Mouse (Mus musculus): ENCODE results near the gene Zfp704. TPM values are rescaled to one million over a fixed set of nuclear protein-coding genes. Genes with fewer than 3 reads are reported as not detected.

Zfp704 gene
- polyA plus RNA-seq, 1 experiment from 2014 or later: 8.5 TPM

GRCm38 (mm10) chr3:9610426-9610825, 541 bp upstream of the Zfp704 start:
- Histone ChIP-seq H3K27me3 (no peaks in the 10 kb centered on the region), H3K4me2 (peak overlapping the region; percentile 83), H3K36me3 (no peaks in the 10 kb centered on the region), H3K9me3 (no peaks in the 10 kb centered on the region), H3K9ac (0 out of 2 replicates have a peak overlapping the region, but pooled peaks have one; percentile 98), H3K27ac (replicated peaks) (peak overlapping the region; percentile 98), H3K4me1 (replicated peaks) (peaks cover 32% of the 10 kb centered on the region), H3K4me3 (peak overlapping the region; percentile 86)
- peak; percentile 25; the same call in 1 of the 2 replicates for ATAC-seq (ENCODE audit: low read depth)
- 88% methylated on average over 2 of the region's 2 CpGs for WGBS

GRCm38 (mm10) chr3:9608906-9609580, 842 bp downstream of the Zfp704 start:
- Histone ChIP-seq H3K4me1 (replicated peaks) (peaks cover 33% of the 10 kb centered on the region), H3K4me2 (peak overlapping the region; percentile 83), H3K36me3 (no peaks in the 10 kb centered on the region), H3K4me3 (peak overlapping the region; percentile 86), H3K9me3 (no peaks in the 10 kb centered on the region), H3K9ac (peak overlapping the region; percentile 98), H3K27ac (replicated peaks) (peak overlapping the region; percentile 98), H3K27me3 (no peaks in the 10 kb centered on the region)
- WGBS: under 1% methylated on average over 70 of the region's 94 CpGs
- ATAC-seq (ENCODE audit: low read depth): peak; percentile 42

DNA sequence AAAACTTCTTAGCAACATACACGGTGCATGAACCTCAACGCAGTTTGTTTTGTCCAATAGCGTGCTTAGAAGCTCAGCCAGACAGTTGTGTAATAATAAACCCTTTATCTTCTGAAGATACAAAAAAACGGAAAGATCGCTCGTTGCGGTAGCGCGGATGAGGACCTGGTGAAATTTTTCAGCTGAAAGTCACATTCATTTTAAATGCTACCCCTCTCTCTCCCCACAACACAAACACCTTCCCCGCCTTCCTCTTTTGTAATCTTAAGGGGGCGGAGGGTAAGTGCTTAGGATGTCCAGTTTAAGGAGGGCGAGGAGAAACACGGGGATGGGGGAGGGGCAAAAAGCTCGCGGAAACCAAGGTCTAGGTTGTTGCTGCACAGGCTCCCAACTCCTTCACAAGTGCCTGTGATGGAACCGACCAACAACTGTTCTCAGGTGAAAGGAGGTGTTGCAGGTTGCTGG, 1.4 kb downstream of the Zfp704 start:
- peak; percentile 30 for ATAC-seq (ENCODE audit: low read depth)
- no peaks in the 10 kb centered on the region for H3K36me3 ChIP-seq
- under 1% methylated on average over 16 of the region's 16 CpGs for WGBS
- H3K27me3 ChIP-seq: no peaks in the 10 kb centered on the region
- H3K27ac ChIP-seq (replicated peaks): peak overlapping the region; percentile 98
- peak overlapping the region; percentile 98 for H3K9ac ChIP-seq
- H3K4me2 ChIP-seq: peak overlapping the region; percentile 83
- peak overlapping the region; percentile 86 for H3K4me3 ChIP-seq
- no peaks in the 10 kb centered on the region for H3K9me3 ChIP-seq
- peaks cover 33% of the 10 kb centered on the region for H3K4me1 ChIP-seq (replicated peaks)

DNA sequence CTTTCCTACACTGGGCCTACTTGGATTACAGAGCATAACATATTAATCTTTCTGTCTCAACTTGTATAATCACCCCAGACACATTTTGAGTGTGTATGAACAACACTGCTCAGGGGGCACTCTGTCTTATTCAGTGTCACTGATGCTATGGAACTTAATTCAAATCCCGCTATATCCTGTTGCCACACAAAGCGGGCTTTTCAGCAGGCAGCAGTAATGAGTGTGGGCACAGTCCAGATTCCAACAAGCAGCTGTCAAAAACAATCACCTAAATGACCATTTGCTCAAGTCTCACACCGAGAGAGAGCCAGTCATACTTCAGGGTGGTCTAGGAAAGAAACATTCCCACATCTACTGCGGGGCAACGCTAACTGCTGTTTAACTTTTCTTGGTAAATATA, 2.2 kb downstream of the Zfp704 start:
- WGBS: 34% methylated on average over 5 of the region's 5 CpGs
- H3K4me1 ChIP-seq (replicated peaks): peaks cover 33% of the 10 kb centered on the region
- H3K9ac ChIP-seq: no peak overlapping the region
- no peaks in the 10 kb centered on the region for H3K27me3 ChIP-seq
- peak overlapping the region; percentile 83 for H3K4me2 ChIP-seq
- H3K27ac ChIP-seq (replicated peaks): no peak overlapping the region
- ATAC-seq (ENCODE audit: low read depth): no peak
- H3K9me3 ChIP-seq: no peaks in the 10 kb centered on the region
- H3K36me3 ChIP-seq: no peaks in the 10 kb centered on the region
- H3K4me3 ChIP-seq: peak overlapping the region; percentile 86

DNA sequence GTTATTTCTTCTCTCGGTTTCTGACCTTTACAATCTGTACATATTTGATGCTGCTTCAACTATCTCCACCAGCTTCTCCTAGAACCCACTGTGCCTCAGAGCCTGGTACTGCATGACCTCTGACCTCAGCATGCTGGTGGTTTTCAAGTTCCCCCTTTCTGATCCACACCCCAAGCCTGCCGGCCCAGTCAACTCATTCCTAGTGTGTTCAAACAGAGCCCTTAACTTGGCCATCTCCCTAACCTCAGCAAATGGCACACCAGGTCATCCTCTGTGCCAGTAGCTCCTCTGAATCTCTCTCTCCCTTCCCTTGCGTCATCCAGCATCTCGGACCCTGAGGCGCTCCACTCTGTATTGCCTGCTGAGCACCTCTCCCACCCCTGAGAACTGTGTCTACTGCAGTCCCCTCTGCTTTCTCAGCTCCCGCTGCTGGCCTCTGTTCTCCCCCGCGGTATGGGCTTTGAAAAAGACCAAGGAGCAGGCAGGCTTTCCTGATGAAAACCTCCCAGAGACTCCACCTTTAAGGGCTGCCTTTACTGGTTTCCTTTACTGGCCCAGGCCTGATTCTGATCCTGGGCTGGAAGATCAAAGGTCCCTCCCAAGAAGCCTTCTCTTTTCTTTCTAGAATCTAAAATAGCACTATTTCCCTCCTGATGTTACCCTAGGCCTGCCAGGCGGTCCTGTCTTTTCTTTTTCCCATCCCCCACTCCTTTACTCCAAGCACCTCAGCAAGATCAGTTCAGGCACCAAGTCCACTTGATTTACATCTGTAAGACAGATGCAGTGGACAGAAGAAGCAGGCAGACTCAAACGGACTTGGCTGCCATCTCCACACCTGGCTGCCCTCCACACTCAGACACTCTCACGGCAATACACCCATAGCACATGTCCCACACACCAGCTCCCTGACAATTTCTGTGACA, 3.8 kb downstream of the Zfp704 start:
- Histone ChIP-seq H3K36me3 (no peaks in the 10 kb centered on the region), H3K27me3 (no peaks in the 10 kb centered on the region), H3K4me1 (replicated peaks) (peaks cover 33% of the 10 kb centered on the region), H3K4me3 (no peak overlapping the region), H3K9me3 (no peaks in the 10 kb centered on the region), H3K9ac (peak overlapping the region; percentile 50), H3K27ac (replicated peaks) (no peak overlapping the region), H3K4me2 (peak overlapping the region; percentile 26)
- 27% methylated on average over 11 of the region's 11 CpGs for WGBS
- no peak for ATAC-seq (ENCODE audit: low read depth)

- Histone ChIP-seq H3K27me3 (no peaks in the 10 kb centered on the region), H3K4me3 (no peak overlapping the region), H3K36me3 (no peaks in the 10 kb centered on the region), H3K27ac (replicated peaks) (no peak overlapping the region), H3K4me2 (no peak overlapping the region), H3K4me1 (replicated peaks) (peaks cover 33% of the 10 kb centered on the region), H3K9me3 (no peaks in the 10 kb centered on the region), H3K9ac (no peak overlapping the region)
- no peak for ATAC-seq (ENCODE audit: low read depth)
- 86% methylated on average over 7 of the region's 7 CpGs for WGBS
Observed at GRCm38 (mm10) chr3:9604941-9605340, 4.9 kb downstream of the Zfp704 start.

DNA sequence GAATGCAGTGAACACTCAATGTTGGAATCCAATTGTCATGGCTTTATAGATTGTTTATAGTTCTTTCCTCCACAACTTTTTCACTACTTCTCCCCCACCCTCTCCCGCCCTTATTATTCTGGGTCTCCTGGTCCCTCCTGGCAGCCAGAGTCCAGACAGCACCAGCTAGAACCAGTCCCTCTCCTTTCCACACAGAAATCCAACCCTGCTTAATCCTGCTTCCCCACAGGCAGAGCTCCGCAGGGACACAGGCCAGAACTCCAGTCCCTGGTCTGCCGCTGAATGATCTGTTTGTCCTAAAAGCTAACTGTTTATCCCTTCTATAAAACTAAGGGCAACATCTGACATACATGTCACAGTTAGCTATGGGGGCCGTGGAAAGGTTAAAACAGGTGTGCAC, 6.0 kb downstream of the Zfp704 start:
- Histone ChIP-seq H3K27me3 (no peaks in the 10 kb centered on the region), H3K4me3 (no peak overlapping the region), H3K9ac (peak overlapping the region; percentile 12; the same call in 1 of the 2 replicates), H3K4me1 (replicated peaks) (peaks cover 38% of the 10 kb centered on the region), H3K4me2 (no peak overlapping the region), H3K36me3 (no peaks in the 10 kb centered on the region), H3K9me3 (no peaks in the 10 kb centered on the region), H3K27ac (replicated peaks) (no peak overlapping the region)
- ATAC-seq (ENCODE audit: low read depth): no peak
- 92% methylated on average over 4 of the region's 4 CpGs for WGBS

- Histone ChIP-seq H3K4me1 (replicated peaks) (peaks cover 12% of the 10 kb centered on the region), H3K4me2 (no peak overlapping the region), H3K36me3 (no peaks in the 10 kb centered on the region), H3K4me3 (no peak overlapping the region), H3K9ac (no peak overlapping the region), H3K27me3 (no peaks in the 10 kb centered on the region), H3K9me3 (no peaks in the 10 kb centered on the region), H3K27ac (replicated peaks) (no peak overlapping the region)
- ATAC-seq (ENCODE audit: low read depth): no peak
- WGBS: 90% methylated on average over 6 of the region's 6 CpGs
Observed at GRCm38 (mm10) chr3:9600577-9600976, 9.3 kb downstream of the Zfp704 start.

DNA sequence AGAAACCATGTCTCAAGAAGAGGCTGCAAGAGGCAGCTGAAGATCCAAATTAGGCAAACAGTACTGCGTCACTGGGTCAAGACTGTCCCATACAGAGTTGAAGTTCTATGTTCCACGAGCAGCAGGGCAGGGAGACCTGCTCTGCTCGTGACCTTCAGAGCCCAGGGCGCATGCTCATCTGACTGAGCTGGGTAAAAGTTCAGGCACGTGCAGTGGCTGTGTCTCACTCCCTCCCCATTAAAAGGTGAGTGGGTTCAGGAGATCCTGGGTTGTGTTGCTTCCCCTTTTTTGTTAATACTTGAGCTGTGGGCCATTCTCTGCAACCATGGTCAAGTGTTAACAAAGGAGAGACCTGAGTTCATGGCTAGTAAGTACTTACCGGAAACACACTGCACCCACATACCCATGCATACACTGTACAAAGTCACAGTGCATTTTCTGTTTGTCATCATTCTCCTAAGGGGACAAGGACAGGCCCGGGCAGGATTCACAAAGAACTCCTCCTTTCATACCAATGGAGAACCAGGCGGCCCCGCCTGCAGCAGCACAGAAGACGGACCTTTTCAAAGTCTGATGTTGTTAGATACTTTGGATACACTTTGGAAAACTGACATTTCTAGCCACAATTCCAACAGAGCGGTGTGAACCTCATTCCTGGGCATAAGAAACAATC, 10.0 kb downstream of the Zfp704 start:
- Histone ChIP-seq H3K27ac (replicated peaks) (no peak overlapping the region), H3K27me3 (no peaks in the 10 kb centered on the region), H3K4me2 (no peak overlapping the region), H3K4me3 (no peak overlapping the region), H3K4me1 (replicated peaks) (peaks cover 9% of the 10 kb centered on the region; the same call in 1 of the 2 replicates), H3K9ac (no peak overlapping the region), H3K36me3 (no peaks in the 10 kb centered on the region), H3K9me3 (no peaks in the 10 kb centered on the region)
- ATAC-seq (ENCODE audit: low read depth): no peak
- WGBS: 87% methylated on average over 11 of the region's 11 CpGs

DNA sequence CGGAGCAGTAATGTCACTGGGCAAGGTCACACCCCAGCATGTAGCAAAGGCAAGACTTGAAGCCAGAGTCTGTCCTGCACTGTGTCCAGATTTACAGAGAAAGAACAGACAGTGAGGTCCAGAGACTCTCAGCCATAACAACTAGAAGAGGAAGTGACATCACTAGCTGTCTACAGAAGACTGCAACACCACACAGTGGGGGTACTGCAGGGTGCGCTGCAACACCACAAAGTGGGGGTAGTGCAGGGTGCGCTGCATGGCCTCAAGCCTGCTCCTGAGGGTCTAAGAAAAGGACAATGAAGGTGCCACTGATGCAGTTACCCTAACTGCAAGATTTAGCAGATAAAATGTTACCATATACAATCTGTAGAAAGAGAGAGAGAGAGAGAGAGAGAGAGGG, 11.8 kb downstream of the Zfp704 start:
- Histone ChIP-seq H3K4me2 (no peak overlapping the region), H3K4me3 (no peak overlapping the region), H3K9me3 (no peaks in the 10 kb centered on the region), H3K36me3 (no peaks in the 10 kb centered on the region), H3K4me1 (replicated peaks) (peaks cover 9% of the 10 kb centered on the region; the same call in 1 of the 2 replicates), H3K27me3 (no peaks in the 10 kb centered on the region), H3K27ac (replicated peaks) (no peak overlapping the region), H3K9ac (no peak overlapping the region)
- no peak for ATAC-seq (ENCODE audit: low read depth)
- 87% methylated on average over 3 of the region's 3 CpGs for WGBS

DNA sequence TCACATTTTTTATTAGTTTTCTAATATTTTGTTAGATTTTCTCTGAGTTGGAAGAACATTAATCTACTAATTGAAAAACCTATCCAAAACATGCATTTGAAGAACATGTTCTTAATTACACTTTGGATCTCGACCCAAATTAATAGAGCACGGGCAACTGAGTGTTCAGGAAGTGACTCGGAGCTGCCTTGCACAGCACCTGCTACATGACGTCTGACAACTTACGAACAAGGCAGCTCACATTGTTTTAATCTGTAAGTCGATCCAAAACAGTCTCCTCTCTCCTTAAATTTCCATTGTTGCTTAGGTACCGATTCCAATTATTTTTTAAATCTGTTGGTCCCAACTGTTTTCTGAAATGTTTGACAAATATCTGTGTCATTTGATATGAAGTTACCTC, 15.4 kb downstream of the Zfp704 start:
- H3K4me1 ChIP-seq (replicated peaks): peaks cover 4% of the 10 kb centered on the region; the same call in 1 of the 2 replicates
- H3K27me3 ChIP-seq: no peaks in the 10 kb centered on the region
- H3K4me3 ChIP-seq: no peak overlapping the region
- H3K9me3 ChIP-seq: no peaks in the 10 kb centered on the region
- no peak for ATAC-seq (ENCODE audit: low read depth)
- no peak overlapping the region for H3K27ac ChIP-seq (replicated peaks)
- no peaks in the 10 kb centered on the region for H3K36me3 ChIP-seq
- 88% methylated on average over 7 of the region's 7 CpGs for WGBS
- H3K4me2 ChIP-seq: no peak overlapping the region
- H3K9ac ChIP-seq: no peak overlapping the region

GRCm38 (mm10) chr3:9593832-9594231, 16.1 kb downstream of the Zfp704 start:
- H3K36me3 ChIP-seq: no peaks in the 10 kb centered on the region
- H3K27me3 ChIP-seq: no peaks in the 10 kb centered on the region
- H3K4me3 ChIP-seq: no peak overlapping the region
- H3K27ac ChIP-seq (replicated peaks): no peak overlapping the region
- H3K4me1 ChIP-seq (replicated peaks): peaks cover 2% of the 10 kb centered on the region; the same call in 1 of the 2 replicates
- no peaks in the 10 kb centered on the region for H3K9me3 ChIP-seq
- 82% methylated on average over 2 of the region's 2 CpGs for WGBS
- no peak overlapping the region for H3K9ac ChIP-seq
- no peak for ATAC-seq (ENCODE audit: low read depth)
- H3K4me2 ChIP-seq: no peak overlapping the region

All from neural tube, embryonic 13.5 days (tissue).